Mouse (Mus musculus): ENCODE data around the gene Syt16.

The Syt16 gene

DNA sequence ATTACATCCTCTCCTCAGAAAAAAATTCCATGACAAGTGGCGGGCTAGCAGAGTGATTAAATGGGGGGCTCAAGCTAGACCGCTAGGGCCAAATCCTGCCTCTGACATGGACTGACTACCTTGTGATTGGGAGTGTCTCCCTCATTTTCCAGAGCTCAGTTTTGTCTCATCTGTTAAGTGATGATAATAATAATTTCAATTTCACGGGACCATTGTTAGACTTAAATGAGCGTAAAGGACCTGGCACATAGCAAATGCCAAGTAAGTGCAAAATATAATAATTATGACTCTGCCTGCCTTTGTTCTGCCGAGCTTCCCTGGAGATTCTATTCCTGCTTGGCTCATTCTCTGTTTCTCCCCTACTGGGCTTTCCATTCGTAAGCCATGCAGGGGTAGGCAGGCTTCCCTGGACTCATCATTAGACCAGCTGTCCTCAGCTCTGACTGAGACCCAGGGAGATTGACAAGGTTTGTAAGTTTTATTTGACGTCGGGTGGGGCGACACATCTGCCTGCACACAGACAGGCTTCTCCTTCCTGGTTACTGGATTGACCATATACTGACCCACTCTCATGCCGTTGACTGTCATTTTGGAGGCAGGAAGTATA lies 112.1 kb downstream of the Syt16 start:
- no peak for DNase-seq

DNA sequence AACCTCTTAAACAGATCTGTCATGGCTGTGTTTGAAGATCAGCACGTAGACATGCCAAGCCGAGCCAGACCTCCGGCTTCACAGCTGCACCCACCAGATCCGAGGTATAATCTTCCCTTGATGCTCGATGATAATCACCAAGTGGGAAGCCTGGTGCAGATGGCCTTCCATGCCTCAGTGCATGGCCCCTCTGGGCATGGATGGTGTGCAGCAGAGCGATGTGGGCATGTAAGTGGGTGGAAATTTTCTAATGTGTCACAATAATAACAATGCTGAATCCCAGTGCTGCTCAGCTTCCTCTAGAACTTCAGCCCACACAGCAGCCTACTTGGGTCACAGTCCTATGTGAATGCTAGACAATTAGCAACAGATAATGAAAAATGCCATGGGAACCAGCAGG lies 119.4 kb downstream of the Syt16 start:
- no peak for DNase-seq

DNA sequence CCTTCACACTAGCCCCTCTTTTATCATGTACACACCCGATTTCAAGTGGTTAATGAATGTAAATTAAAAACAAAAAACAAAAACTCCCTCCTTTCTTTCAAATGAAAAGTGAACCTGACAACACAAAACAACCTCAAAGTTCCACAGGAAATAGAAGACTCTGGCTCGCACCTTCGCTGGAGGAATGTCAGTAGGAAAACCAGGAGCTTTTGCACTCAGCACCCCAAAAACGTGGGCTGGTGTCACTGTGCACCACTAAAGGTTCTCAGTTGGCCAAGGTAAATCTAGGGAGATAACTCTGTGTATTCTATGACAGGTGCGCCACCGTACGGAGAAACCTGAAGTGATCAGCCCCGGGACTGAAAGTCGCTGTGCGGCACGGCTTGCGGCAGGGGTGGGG lies 128.3 kb downstream of the Syt16 start:
- no peak for DNase-seq

DNA sequence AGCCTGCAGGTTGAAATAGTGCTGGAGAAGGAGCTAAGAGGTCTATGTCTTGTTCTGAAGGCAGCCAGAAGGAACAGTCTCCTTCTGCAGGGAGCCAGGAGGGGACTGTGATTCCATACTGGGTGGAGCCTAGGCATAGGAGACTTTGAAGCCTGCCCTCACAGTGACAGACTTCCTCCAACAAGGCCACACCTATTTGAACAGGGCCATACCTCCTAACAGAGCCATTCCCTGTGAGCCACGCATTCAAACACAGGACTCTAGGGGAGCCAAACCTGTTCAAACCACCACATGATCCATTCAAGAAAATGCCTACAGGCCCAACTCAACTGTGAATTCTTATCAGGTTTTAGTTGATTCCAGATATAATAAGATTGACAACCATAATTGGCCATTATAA lies 130.8 kb downstream of the Syt16 start:
- DNase-seq: no peak

DNA sequence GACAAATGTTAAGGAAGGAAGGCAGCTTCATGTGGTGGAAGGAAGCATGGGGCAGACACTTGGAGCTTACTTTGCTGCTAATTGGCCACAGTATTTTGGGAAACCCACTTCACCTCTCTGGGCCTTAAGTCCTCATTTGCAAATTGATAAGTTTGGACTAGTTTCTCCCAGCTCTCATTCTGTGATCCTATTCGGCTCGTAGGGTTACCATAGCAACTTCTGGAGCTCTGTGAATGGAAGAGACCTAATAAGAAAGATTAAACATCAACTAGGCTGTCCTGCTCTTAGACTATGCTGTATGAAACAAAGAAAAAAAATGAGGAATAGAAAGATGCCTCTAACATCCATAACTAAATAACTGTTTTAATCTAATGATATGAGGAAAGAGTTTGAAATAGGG lies 134.3 kb downstream of the Syt16 start:
- DNase-seq: no peak

DNA sequence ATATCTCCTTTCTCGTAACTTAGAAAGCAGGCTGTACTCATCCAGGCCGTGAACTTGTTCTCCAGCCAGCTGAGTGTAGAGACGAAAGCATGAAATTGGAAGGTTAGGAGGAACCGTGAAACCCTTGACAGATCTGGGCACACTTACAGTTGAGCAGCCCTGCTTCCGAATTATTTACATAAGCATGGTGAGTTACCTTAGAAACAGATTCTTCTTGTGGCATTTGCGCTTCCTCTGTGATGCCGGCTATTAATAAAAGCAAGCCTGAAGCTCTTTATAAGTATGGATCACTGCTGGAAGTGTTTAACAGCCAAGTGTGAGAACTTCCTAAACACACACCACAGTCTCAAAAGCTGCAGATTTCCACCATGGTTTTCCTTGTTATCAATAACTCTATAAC lies 144.7 kb downstream of the Syt16 start:
- DNase-seq: no peak

DNA sequence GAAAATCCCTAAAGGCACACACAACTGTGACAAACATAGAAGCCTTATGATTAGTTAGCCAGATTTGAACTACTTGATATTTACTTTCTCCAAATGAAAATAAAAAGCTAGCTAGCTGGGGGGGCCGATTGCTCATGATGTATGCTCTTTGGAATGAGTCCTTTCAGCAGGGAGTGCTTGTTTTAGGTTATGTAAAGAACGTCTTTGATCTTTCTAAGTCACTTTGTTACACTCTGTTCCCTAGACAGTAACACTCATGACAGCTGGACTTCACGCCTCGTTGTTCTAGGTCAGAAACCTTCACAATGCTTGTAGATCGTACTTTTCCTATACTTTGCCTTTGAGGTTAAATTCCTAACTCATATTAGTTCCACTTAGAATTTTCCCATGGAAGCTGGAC lies 146.9 kb downstream of the Syt16 start:
- no peak for DNase-seq

DNA sequence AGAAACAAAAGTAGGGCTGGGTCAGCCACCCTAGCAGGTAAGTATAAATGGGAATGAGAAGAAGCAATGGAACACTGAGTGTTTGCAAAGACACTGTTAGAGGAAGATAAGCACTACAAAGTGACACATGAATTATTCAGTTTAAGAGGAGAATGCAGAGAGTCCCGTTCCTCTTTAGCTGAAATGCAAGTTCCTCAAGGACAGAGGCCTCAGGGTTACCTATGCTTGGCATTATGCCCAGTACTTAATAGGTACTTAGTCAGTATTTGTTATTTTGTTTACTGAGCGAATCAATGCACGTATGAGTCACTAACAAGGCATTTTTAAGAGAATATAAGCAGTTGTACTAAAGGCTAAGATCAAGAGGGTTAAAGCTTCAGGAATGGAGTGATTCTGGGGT lies 163.3 kb downstream of the Syt16 start:
- DNase-seq: no peak

DNA sequence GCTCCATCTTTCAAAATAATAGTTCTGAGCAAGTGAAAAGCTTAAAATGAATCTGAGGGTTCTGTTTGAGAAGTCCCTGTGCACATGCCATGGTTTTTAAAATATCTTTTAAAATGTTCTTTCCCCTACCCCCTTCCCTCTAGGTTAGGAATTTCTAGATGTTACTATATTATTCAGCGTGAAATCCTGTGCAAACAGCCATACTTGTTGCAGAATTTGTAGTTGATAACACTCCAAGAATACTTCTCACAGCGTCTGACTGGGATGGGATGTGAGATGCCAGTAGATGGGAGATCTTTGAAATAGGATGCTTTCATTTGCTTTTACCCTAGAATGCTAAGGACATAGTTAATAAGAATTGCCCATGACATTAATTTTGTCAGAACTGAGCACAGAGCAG lies 165.6 kb downstream of the Syt16 start:
- DNase-seq: no peak

DNA sequence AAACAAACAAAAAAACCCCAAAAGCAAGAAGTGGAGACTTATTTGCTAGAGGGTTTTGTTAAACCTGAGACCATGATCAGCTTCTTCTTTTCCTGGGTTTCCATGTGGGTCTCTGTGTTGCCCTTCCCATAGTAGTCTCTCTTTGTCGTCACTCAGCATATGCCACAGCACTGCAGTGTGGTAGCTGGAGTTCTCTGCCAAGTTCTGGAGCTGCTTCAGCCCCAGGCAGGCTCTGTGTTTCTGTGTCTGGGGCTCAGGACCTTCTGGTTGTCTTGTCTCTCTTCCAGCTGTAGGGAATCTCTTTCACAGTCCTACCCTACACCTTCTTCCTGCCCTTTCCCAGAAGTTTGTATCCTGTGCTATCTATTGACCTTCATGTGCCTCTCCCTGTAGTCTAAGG lies 173.8 kb downstream of the Syt16 start:
- no peak for DNase-seq

DNA sequence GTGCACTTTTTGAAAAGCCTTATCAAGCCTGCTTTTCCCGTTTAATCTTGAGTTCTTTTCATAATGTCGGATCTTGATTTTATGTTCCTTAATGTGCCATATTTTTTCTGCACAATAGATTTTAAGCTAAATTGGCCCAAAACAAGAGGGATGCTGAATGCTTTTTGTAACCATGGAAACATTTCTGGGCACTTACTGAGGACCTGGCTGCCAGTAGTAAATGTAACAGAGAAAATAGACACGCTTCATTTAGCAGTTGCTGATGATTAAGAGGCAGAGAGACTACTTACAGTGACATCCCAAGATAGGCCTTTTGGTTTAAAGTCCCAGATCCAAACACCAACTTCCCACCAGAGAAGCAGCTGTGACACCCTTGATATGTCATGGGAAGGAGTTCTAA lies 176.4 kb downstream of the Syt16 start:
- DNase-seq: no peak

DNA sequence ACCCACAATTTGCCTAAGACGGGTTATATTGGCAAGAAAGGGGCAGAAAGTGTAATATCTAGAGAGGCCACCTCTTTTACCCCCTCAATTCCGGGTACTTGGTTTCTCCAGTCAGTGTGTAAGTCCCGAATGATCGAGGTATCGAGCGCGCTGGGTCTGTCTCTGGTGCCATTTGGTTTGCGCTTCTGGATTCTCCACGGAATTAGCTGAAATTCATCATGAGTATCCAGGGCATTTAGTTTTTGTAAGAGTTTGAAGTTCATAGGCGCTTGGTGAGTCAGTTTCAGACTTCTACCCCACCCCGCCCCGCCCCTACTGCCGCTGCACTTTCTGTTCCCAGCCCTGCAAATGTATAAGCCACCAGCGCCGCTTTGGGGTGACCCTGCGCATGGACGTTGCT lies 187.1 kb downstream of the Syt16 start:
- no peak for DNase-seq

DNA sequence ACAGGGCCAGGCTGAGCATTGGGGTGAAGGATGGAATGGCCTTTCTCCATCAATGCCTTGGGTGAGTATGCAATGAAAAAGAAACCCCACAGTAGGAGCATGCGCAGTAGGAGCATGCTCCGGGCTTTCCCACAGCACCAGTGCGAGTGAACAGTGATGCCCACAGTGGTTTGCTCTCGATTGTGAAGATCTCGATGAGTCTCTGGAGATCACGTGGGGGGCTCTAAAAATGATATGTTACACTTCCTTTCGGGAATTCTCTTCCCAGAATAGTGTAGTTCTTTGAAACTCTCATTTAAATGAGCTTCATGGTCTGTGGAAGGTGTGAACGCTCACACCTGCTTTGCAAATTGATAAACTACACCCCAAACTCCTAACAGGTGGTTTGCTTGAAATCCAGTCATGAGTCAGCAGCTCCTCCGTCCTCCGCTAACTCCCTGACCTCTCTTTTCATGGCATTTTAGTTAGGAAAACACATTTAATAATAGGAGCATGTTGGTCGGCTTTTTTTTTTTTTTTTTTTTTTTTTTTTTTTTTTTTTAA lies 190.9 kb downstream of the Syt16 start:
- DNase-seq: no peak

DNA sequence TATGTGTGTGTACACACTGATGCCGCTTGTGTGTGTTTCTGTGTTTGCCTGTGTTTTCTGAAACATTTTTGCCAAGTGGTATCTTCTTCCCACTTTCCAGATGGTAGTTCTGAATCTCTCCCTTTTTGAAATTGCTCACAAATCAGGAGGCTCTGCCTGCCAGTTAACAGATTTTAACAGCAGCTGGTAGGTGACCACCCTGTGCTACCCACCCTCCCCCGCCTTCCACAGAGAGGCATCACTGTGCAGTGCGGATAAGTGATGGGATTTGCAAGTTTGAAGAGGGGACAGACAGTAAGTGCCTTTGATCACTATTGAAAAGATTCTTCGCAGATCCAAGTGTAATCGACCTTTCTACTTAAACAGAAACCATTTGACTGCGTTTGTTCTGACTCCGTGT lies 191.4 kb downstream of the Syt16 start:
- DNase-seq: no peak

DNA sequence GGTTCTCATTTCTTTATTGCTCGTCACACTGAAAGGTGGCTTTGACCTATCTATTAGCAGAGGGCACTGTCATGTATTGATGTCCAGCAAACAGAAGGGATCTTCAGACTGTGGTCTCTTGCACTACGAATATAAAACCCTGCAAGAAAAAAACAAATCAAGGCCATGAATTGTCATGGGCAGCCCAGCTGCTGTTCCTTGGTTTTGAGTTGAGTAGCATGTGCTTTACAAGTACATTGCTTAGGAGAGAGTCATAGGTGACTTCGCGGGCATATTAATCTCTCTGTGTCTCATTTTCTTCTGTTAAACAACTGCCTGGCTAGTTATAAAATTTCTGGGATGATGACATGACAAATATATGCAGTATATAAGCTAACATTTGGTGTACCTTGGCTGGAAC lies 192.4 kb downstream of the Syt16 start:
- DNase-seq: no peak

DNA sequence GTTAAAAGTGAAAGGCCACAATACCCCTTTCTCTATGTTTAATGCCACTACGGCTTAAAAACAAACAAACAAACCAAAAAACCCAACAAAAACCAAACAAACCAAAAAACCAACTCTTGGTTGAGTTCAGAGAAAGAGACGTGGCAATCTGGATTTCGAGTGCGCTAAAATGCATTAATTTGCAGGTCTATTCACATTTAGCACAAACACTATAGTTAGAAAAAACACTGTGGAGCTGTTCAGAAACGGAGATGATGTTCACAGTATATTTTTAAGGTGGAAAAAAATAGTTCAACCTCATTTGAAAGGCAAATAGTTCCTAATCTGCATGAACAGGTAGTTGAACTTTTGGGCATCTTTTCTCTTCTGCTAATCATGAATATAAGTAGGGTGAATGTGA lies 192.8 kb downstream of the Syt16 start:
- DNase-seq: no peak

DNA sequence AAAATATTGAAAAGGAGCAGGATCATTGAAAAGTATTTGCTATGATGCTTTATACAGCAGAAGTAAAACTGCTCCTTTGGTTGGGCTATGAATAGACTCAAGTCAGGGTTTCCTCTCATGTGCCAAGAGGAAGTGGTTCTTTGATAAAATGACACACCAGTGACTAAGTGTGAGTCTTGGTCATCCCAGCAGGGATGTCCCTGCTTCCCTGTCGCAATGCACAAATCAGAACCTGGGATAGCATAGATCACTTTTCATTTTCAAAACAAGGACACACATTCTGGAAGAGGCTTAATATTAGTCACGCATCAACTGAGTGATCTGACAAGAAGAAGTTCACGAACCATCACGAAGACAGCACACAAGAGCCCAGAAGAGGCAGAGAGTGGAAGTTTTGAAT lies 195.1 kb downstream of the Syt16 start:
- DNase-seq: no peak

DNA sequence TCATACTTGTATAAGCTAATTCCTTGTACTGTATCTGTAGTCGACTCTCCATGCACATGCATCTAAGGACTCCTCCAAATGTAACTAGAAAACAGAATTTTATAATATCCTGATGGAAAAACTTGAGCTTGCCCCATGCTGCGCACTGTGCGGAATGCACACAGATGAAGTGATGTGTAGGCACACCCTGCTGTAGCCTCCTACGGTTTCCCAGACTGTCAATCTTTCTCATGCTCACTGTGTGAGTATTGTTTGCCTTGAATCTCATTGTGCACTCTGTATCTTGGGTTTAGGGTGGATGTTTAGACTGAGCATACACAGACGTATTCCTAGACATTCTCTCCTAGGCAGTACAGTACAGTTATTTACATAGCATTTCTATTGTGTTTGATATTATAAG lies 203.9 kb downstream of the Syt16 start:
- DNase-seq: no peak

DNA sequence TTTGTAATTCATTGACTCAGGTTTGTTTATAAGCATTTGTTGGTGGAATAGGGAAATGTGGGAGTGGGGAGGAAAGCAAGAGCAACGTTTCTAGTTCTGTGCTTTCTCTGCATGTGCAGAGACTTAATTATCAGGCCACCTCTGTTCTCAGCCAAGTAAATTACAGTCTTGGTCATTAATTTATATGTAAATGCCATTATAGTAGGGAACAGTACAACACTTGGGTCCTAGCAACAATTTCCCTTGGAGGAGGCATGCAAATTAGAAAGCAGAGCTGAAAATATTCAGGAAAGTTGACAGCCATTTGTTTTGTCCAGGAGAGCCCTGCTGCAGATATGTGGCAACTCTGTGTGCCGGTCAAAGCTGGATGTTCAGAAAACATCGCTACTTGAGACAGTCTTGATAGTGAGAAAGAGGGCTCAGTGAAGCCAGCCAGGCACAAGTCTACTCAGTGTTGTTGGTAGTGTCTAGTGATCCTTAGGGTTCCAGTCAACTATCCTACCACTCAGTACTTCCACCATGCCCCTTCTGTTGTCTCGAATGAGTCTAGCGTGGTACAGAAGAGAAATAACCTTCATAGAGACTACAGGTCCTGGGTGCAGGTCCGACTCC lies 205.1 kb downstream of the Syt16 start:
- no peak for DNase-seq

DNA sequence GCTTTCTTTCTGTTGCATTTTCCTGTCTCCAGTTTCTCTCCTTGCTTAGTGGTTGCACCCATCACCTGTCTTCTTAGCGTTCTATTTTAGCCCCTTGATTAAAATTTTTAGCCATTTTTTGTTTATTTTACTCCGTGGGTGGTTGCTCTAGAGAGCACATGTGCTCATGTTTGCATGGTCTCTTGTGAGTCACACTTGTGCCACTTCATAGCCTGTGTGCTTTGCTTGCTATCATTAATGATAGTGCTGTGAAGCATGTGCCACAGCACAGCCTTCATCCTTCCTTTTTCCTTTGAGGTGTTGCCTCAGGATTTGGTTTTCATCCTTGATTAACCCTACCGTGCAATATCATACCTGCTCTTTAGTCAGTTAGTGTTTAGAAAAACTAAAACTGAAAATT lies 214.7 kb downstream of the Syt16 start:
- no peak for DNase-seq

DNA sequence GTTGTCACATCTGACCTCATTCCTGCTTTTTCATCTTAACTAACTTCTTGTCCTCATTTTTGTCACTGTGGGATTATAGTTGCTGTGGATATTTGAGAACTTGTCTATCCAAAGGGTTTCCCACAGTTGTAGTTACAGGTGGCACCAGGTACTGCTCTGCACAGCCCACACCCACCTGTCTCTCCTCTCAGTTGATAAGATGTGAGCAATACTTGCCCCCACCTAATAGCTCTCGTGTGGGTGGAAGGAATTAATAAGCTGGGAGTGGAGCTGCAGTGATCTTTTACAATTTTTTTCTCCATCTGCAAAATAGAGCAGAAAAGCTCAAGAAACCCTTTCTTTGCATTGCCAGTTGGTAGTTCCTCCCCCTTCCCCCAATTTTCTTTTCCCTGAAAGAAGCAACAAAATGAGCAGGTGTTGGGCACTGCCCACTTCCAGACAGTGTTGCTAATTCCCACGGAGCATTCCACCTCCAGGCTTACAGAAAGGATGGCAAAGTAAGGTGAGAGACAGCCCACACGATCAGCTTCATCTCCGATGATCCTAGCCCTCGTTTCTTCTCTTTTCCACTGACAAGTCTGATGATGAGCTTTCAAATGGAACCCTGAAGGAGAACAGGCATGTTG lies 218.8 kb downstream of the Syt16 start:
- no peak for DNase-seq

DNA sequence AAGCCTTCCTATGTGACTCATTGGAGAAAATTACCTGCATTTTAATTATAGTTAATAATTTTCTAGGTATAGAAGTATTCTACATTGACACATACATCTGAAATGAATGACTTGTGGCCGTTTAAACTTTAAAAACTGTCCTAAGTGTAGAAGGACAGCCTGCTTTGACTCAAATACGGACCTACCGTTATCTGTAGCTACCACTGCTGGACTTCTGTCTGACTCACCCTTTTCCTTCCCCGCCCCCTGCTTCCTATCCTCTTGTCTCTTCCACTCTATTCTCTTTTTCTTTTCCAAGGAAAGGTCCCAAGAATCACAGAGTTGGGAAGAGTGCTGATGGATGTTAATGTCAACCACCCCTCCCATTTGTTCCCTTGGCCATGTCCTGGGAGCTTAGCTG lies 222.4 kb downstream of the Syt16 start:
- DNase-seq: no peak

DNA sequence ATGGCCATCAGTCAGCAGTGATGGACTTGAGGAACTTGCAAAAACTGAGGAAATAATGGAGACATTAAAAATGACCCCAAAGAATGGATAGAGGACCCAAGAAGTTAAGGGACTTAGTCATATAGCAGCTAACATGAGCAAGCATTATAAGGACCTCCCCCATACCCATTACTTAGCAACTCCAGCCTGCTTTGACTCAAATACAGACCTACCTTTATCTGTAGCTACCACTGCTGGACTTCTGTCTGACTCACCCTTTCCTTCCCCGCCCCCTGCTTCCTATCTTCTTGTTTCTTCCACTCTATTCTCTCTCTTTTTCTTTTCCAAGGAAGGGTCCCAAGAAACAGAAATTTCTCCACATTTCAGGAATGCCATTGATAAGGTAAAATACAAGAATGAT lies 223.2 kb downstream of the Syt16 start:
- no peak for DNase-seq

DNA sequence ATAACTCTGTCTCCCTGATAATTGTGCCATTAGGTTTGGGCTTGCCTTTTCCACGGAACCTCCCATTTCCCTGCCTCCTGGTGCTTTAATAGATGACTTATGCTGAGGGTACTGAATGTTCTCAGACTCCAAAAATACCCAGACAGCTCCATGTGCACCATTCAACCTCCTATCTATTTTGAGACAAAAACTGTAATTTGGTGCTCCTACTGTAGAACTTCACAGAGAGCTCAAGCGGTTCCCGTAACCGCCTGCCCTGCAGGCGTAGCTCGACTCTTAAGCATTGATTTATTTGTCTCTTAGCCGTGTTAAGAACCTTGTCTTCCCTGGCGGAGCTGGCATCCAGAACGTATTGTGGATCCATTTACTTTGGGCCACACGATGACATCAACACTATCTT lies 233.3 kb downstream of the Syt16 start:
- DNase-seq: no peak

DNA sequence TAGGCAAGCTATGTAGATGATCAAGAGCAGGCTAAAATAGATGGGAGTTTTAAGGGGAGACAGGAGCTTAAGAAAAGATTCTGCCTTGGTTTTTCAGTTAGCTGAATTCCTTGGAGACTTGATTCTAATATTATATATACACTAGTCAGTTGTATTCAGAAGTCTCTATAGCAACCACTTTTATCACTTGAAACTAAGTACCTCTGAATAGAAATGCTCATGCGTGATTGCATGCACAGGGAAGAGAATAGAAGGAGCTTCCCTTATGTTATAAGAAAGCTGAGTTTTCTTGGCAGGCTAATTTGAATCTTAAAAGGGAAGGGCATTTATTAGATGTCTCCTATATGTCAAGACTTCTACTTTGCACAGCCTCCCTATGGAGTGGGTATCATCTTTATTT lies 235.4 kb downstream of the Syt16 start:
- no peak for DNase-seq
